Mouse (Mus musculus) layer of hippocampus, adult 8-10 months (tissue): ENCODE measurements at regions not wholly inside any gene's neighbourhood (a gene's known extent, or its start where the extent isn't known, plus 50 kb on each side); places are given as distances from the start of the nearest gene placed in this dataset.
A peak's percentile ranks its signal among the peaks of the same experiment; 100 is the strongest.

Experiments used
- DNase-seq, 2 experiments: peaks; one replicate each; pipeline ENCODE4 v3.0.0; 2022; ENCODE audit warnings: low spot score in 2 of 2

GRCm38 (mm10) chr10:42094274-42095000, 76.2 kb upstream of the Armc2 start:
- no peak for DNase-seq

DNA sequence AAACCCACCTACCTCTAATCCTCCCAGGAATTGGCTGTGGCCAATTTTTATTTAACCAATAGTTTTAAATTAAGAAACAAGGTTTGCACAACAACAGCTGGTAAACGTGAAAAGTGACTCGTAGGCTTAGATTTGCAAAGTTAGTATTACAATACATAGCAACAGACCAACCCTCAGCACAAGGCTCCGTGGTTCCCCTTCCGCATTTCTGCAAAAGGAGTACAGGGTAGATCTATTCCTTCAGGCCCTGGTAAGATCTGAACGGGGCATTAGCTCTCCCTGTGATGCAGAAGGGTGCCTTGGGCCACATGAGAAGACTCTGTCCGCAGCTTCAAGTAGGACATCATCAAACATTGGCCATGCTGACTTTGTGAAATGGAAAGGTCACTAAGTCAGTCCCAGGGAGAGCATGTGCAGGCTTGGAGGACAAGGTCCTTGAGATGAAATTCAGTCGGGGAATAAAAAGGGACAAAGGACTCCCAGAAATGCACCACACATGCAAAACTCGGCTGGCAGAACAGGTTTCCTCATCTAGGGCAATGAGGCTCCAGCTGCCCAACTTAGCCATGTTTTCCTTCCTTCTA, 75.0 kb upstream of the Armc2 start:
- DNase-seq: no peak

- DNase-seq: peak; percentile 53 to 56
Observed at GRCm38 (mm10) chr10:42092500-42092899, 74.3 kb upstream of the Armc2 start.

GRCm38 (mm10) chr10:42091546-42092168, 73.4 kb upstream of the Armc2 start:
- DNase-seq: no peak

GRCm38 (mm10) chr10:42090806-42091205, 72.6 kb upstream of the Armc2 start:
- DNase-seq: no peak

DNA sequence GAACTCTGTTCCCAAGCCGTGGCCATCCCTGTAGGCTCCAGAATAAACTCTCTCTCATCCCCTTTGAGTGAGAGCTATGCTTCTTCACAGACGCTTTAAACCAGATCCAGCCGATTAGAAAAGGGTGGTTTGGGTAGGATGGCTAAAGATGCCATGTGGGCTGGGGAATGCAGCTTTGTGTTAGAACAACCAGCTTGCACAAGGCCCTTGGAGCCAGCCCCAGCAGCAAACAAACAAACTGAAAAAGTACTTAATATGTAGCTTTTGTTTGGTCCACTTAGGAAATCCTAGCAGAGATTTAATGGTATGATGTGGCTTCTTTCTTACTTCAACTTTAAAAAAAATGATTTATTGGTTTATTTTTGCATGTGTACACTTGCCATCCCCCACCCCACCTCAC, 71.9 kb upstream of the Armc2 start:
- DNase-seq: no peak

DNA sequence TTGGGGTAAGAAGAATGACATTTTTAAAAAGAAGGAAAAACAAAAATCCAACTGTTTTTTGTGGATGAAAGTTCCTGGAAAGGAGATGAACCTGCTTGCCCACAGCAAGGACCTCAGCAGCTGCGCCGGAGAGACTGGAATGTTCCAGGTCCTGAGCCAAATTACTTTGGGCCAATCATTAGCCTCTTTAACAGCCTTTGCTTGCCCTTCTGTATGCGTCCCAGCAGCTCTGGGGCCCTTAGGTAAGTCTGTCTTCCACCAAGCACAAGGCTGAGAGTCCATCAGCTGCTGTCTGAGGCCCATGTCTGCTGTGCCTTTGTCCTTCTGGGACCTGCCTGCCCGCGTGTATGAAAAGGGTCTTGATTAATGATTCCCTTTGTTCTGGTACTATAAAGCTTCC, 71.4 kb upstream of the Armc2 start:
- peak in 1 of 2 experiments; percentile 12 for DNase-seq

GRCm38 (mm10) chr10:42089235-42089625, 71.0 kb upstream of the Armc2 start:
- DNase-seq: peak in 1 of 2 experiments; percentile 43

DNA sequence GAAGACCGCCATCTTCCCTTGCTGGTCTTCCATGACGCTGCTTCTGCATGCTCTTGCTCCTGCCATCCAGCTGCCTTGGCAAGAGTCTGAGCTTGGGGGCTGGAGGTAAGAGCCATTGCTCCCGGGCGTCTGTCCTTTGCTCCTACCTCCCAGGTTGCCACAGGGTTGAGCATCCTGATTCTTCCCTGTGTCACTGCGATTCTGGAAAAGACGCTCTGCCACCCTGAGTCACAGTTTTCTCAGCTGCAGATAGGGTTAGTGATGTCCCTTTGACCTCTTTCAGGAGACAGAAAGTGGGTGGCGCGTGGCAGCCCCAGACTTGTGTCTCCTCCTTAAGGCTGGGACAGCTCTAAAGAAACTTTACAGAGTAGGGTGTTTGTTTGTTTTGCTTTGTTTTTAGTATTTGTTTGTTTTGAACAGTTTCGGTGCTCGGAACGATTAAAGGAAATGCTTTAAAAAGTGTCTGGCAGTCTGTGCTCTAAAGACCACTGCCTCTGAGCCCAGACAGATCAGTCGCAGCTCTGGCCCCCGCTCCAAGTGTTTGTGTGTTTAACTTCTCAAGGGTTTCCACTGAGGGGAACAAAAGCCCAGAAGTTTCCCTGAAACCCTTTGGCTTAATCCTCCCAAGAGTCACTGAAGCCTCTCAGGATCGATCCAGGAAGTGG, 70.5 kb upstream of the Armc2 start:
- DNase-seq: no peak

DNA sequence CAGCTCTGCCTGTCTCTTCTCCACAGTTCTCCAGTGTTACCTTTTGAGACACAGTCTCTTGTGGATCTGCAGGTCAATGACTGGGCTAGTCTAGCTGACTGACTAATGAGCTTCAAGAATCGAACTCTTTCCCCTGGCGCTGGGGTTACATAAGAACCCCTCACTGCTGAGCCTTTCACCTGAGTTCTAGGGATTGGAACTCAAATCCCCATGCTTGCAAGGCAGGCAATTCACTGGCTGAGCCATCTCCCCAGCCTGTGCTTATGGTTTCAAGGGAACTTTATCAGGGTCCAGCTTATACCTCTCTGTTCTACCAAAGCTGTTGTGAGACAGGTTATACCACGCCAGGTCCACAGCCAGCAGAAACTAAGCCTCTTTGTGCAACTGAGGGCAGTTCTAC, 69.7 kb upstream of the Armc2 start:
- no peak for DNase-seq

GRCm38 (mm10) chr10:42086691-42087090, 68.4 kb upstream of the Armc2 start:
- no peak for DNase-seq

DNA sequence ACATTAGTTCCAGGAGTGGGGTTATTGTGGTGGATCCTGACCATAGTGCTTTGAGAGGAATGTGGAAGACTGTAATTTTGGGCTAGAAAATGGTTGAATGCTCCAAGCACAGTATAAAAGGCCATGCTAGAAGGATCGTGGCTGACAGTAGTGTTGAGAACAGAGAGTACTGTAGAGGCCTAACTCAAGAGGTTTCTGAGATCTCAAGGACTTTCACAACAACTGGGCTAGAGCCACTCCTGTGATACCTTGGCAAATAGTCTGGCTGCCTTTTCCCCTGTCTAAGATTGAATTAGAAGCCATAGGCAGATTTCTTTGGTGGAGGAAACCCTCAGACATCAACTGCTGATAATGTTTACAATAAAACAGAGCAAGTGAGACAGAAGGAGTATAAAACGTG, 67.1 kb upstream of the Armc2 start:
- DNase-seq: no peak

- DNase-seq: no peak
Observed at GRCm38 (mm10) chr10:42082227-42082840, 64.1 kb upstream of the Armc2 start.

- DNase-seq: no peak
Observed at GRCm38 (mm10) chr10:42079775-42080174, 61.5 kb upstream of the Armc2 start.

DNA sequence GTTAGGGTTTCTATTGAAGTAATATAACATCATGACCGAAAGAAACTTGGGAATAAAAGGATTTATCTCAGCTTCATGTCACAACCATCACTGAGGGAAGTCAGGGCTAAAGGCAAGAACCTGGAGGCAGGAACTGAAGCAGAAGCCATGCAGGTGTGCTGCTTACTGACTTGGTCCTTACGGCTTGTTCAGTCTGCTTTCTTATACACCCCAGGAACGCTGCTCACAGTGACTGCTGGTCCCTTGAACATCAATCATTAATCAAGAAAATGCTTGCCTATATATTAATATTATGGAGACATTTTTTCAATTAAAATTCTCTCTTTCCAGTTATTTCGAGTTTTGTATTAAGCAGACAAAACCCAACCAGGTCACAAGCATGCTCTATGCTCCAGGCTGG, 58.5 kb upstream of the Armc2 start:
- no peak for DNase-seq

GRCm38 (mm10) chr10:42075545-42075944, 57.3 kb upstream of the Armc2 start:
- no peak for DNase-seq

- DNase-seq: no peak
Observed at GRCm38 (mm10) chr10:42072758-42073157, 54.5 kb upstream of the Armc2 start.

GRCm38 (mm10) chr10:42072131-42072530, 53.9 kb upstream of the Armc2 start:
- no peak for DNase-seq

GRCm38 (mm10) chr10:42071404-42072024, 53.3 kb upstream of the Armc2 start:
- no peak for DNase-seq

DNA sequence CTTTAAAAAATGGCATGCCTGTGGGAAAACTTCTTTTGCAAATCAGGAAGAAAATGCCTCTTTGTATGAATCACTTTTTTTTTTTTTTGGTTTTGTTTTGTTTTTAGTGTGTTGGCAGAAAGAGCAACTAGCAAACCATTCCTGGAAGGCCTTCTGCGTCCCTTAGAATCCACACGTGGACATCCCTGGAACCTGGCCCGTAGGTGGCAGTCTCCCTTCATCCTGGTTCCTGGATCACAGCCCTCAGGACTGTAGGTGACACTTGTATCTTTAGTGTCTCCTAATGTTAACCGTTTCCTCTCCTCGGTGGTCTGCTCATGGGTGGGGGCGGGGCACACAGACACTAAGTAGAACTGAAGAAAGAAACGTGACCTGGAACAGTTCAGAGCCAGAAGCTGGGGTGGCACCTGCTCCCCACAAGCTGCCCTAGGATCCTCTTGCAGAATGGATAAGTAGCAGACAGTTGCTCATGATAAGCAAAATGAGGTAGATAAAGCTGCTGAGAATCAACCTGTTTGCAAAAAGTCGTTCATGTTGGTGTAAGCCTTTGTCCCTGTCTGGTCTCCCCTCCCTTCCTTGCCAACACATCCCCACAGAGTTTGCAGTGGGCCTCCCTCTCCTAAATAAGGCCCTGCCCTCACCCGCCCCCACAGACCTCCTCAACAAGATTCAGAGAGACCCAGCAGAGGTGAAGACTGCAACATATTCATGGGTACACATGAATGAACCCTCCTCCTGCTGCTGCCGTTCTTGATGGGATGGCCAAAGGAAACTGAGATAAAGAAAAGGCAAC, 52.6 kb upstream of the Armc2 start:
- no peak for DNase-seq

- no peak for DNase-seq
Observed at GRCm38 (mm10) chr10:42069751-42070150, 51.5 kb upstream of the Armc2 start.
